Mouse (Mus musculus) hindbrain, embryonic 16.5 days (tissue): ENCODE measurements at regions not wholly inside any gene's neighbourhood (a gene's known extent, or its start where the extent isn't known, plus 50 kb on each side); places are given as distances from the start of the nearest gene placed in this dataset.

Experiments
- ATAC-seq: fragments of 200-750 bp; cut with Nextera tagmentation; 2 replicates; pipeline ENCODE4 v1.8.0; 2017; ENCODE audit warnings: moderate TSS enrichment, moderate library complexity
- H3K27ac ChIP-seq: fragments of 300-500 bp; sonication (generic); 2 replicates; pipeline ENCODE4 v1.5.1; 2014; ENCODE audit warnings: low read depth, mild to moderate bottlenecking, control low read depth, low read length, moderate library complexity
- H3K27me3 ChIP-seq: fragments of 300-500 bp; sonication (generic); replicated peaks from 2 replicates; pipeline ENCODE4 v1.6.1; 2014; ENCODE audit warnings: low read length; ENCODE audit not compliant: control insufficient read depth, insufficient read depth
- H3K36me3 ChIP-seq: fragments of 300-500 bp; sonication (generic); 2 replicates; pipeline ENCODE4 v1.6.1; 2014; ENCODE audit warnings: mild to moderate bottlenecking, low read length, moderate library complexity, mixed read lengths; ENCODE audit not compliant: control insufficient read depth, insufficient read depth
- H3K4me1 ChIP-seq: fragments of 300-500 bp; sonication (generic); 2 replicates; pipeline ENCODE4 v1.6.1; 2014; ENCODE audit warnings: low read depth, low read length; ENCODE audit not compliant: control insufficient read depth, insufficient read depth
- H3K4me2 ChIP-seq: fragments of 300-500 bp; sonication (generic); 2 replicates; pipeline ENCODE4 v1.6.1; 2014; ENCODE audit warnings: mild to moderate bottlenecking, low read length, control low read depth, moderate library complexity
- H3K4me3 ChIP-seq: fragments of 300-500 bp; sonication (generic); 2 replicates; pipeline ENCODE4 v1.5.1; 2014; ENCODE audit warnings: mild to moderate bottlenecking, low read length, control low read depth, moderate library complexity
- H3K9ac ChIP-seq: fragments of 300-500 bp; sonication (generic); 2 replicates; pipeline ENCODE4 v1.6.1; 2014; ENCODE audit warnings: low read depth, mild to moderate bottlenecking, control low read depth, low read length, moderate library complexity
- H3K9me3 ChIP-seq: fragments of 300-500 bp; sonication (generic); 2 replicates; pipeline ENCODE4 v1.6.1; 2014; ENCODE audit warnings: mild to moderate bottlenecking, low read length, moderate library complexity; ENCODE audit not compliant: control insufficient read depth
- WGBS: fragments of 180-500 bp; shearing (Covaris S2); extraction: QIAGEN DNeasy Blood & Tissue Kit; methylation state at CpG from one replicate; pipeline ENCODE4 v1.1.7; 2014; 5-methylcytosine and 5-hydroxymethylcytosine counted together

GRCm38 (mm10) chr5:91262526-91262925 lies 123.1 kb downstream of the Areg start:
- Histone ChIP-seq H3K27me3 (no peaks in the 10 kb centered on the region), H3K9ac (no peak overlapping the region), H3K4me2 (no peak overlapping the region), H3K9me3 (no peaks in the 10 kb centered on the region), H3K36me3 (no peaks in the 10 kb centered on the region), H3K27ac (no peak overlapping the region), H3K4me1 (no peaks in the 10 kb centered on the region), H3K4me3 (no peak overlapping the region)
- no peak for ATAC-seq
- 92% methylated on average over 1 of the region's 1 CpGs for WGBS

GRCm38 (mm10) chr5:91270747-91271146 lies 131.3 kb downstream of the Areg start:
- H3K27ac ChIP-seq = no peak overlapping the region
- no peaks in the 10 kb centered on the region for H3K4me1 ChIP-seq
- H3K9me3 ChIP-seq = no peaks in the 10 kb centered on the region
- no peaks in the 10 kb centered on the region for H3K36me3 ChIP-seq
- 77% methylated on average over 1 of the region's 1 CpGs for WGBS
- no peak overlapping the region for H3K9ac ChIP-seq
- no peak for ATAC-seq
- H3K4me3 ChIP-seq = no peak overlapping the region
- H3K4me2 ChIP-seq = no peak overlapping the region
- H3K27me3 ChIP-seq = no peaks in the 10 kb centered on the region

- no peaks in the 10 kb centered on the region for H3K9me3 ChIP-seq
- no peaks in the 10 kb centered on the region for H3K27me3 ChIP-seq
- H3K27ac ChIP-seq = no peak overlapping the region
- no peak overlapping the region for H3K4me2 ChIP-seq
- H3K9ac ChIP-seq = no peak overlapping the region
- H3K4me3 ChIP-seq = no peak overlapping the region
- no peaks in the 10 kb centered on the region for H3K36me3 ChIP-seq
- no peak for ATAC-seq
- no peaks in the 10 kb centered on the region for H3K4me1 ChIP-seq
Measured at GRCm38 (mm10) chr5:91271416-91271815, 131.4 kb downstream of the Btc start.

GRCm38 (mm10) chr5:91274411-91274810 lies 128.4 kb downstream of the Btc start:
- H3K36me3 ChIP-seq = no peaks in the 10 kb centered on the region
- no peaks in the 10 kb centered on the region for H3K27me3 ChIP-seq
- H3K4me2 ChIP-seq = no peak overlapping the region
- no peaks in the 10 kb centered on the region for H3K9me3 ChIP-seq
- no peak overlapping the region for H3K4me3 ChIP-seq
- no peak for ATAC-seq
- no peaks in the 10 kb centered on the region for H3K4me1 ChIP-seq
- no peak overlapping the region for H3K9ac ChIP-seq
- WGBS = 87% methylated on average over 3 of the region's 3 CpGs
- no peak overlapping the region for H3K27ac ChIP-seq

GRCm38 (mm10) chr5:91278466-91278865 lies 124.3 kb downstream of the Btc start:
- no peaks in the 10 kb centered on the region for H3K36me3 ChIP-seq
- ATAC-seq = no peak
- 86% methylated on average over 3 of the region's 3 CpGs for WGBS
- no peaks in the 10 kb centered on the region for H3K4me1 ChIP-seq
- H3K9me3 ChIP-seq = no peaks in the 10 kb centered on the region
- H3K9ac ChIP-seq = no peak overlapping the region
- H3K27me3 ChIP-seq = no peaks in the 10 kb centered on the region
- H3K4me2 ChIP-seq = no peak overlapping the region
- no peak overlapping the region for H3K4me3 ChIP-seq
- no peak overlapping the region for H3K27ac ChIP-seq

- ATAC-seq = no peak
- Histone ChIP-seq H3K9me3 (no peaks in the 10 kb centered on the region), H3K4me1 (no peaks in the 10 kb centered on the region), H3K27ac (no peak overlapping the region), H3K4me3 (no peak overlapping the region), H3K9ac (no peak overlapping the region), H3K4me2 (no peak overlapping the region), H3K27me3 (no peaks in the 10 kb centered on the region), H3K36me3 (no peaks in the 10 kb centered on the region)
- WGBS = 81% methylated on average over 2 of the region's 2 CpGs
Measured at GRCm38 (mm10) chr5:91279464-91279863, 123.3 kb downstream of the Btc start.

GRCm38 (mm10) chr5:91282969-91283368 lies 119.8 kb downstream of the Btc start:
- no peak overlapping the region for H3K9ac ChIP-seq
- H3K4me3 ChIP-seq = no peak overlapping the region
- no peaks in the 10 kb centered on the region for H3K27me3 ChIP-seq
- no peak overlapping the region for H3K27ac ChIP-seq
- no peaks in the 10 kb centered on the region for H3K4me1 ChIP-seq
- H3K4me2 ChIP-seq = no peak overlapping the region
- H3K9me3 ChIP-seq = no peaks in the 10 kb centered on the region
- 84% methylated on average over 7 of the region's 7 CpGs for WGBS
- ATAC-seq = no peak
- H3K36me3 ChIP-seq = no peaks in the 10 kb centered on the region

- Histone ChIP-seq H3K4me3 (no peak overlapping the region), H3K4me2 (no peak overlapping the region), H3K27me3 (no peaks in the 10 kb centered on the region), H3K9ac (no peak overlapping the region), H3K9me3 (no peaks in the 10 kb centered on the region), H3K4me1 (no peaks in the 10 kb centered on the region), H3K36me3 (no peaks in the 10 kb centered on the region), H3K27ac (no peak overlapping the region)
- no peak for ATAC-seq
- WGBS = 77% methylated on average over 4 of the region's 4 CpGs
Measured at GRCm38 (mm10) chr5:91293073-91293472, 109.7 kb downstream of the Btc start.

GRCm38 (mm10) chr5:91294957-91295356 lies 107.8 kb downstream of the Btc start:
- no peak overlapping the region for H3K4me2 ChIP-seq
- 88% methylated on average over 3 of the region's 3 CpGs for WGBS
- H3K9me3 ChIP-seq = no peaks in the 10 kb centered on the region
- H3K4me1 ChIP-seq = no peaks in the 10 kb centered on the region
- H3K36me3 ChIP-seq = no peaks in the 10 kb centered on the region
- H3K27ac ChIP-seq = no peak overlapping the region
- no peak overlapping the region for H3K9ac ChIP-seq
- no peak overlapping the region for H3K4me3 ChIP-seq
- no peak for ATAC-seq
- no peaks in the 10 kb centered on the region for H3K27me3 ChIP-seq

- Histone ChIP-seq H3K4me1 (no peaks in the 10 kb centered on the region), H3K4me2 (no peak overlapping the region), H3K36me3 (no peaks in the 10 kb centered on the region), H3K4me3 (no peak overlapping the region), H3K27ac (no peak overlapping the region), H3K27me3 (no peaks in the 10 kb centered on the region), H3K9ac (no peak overlapping the region), H3K9me3 (no peaks in the 10 kb centered on the region)
- 74% methylated on average over 2 of the region's 2 CpGs for WGBS
- ATAC-seq = no peak
Measured at GRCm38 (mm10) chr5:91297068-91297467, 105.7 kb downstream of the Btc start.
